Mouse (Mus musculus) adrenal gland, postnatal 14 days (tissue): Measurements from ENCODE around the gene 2010300C02Rik. TPM values are rescaled to one million over a fixed set of nuclear protein-coding genes. Genes with fewer than 3 reads are reported as not detected.
"Not testable (repeated sequence)": the region's sequence is repeated elsewhere in the genome, so short reads cannot be mapped to it uniquely, and the experiment has no call there.

ENCODE experiments used
- DNase-seq: peaks from one replicate; pipeline ENCODE4 v3.0.0; 2021; ENCODE audit warnings: mixed read lengths
- total RNA-seq: library from RNA; stranded (reverse); gene quantifications from 2 replicates; pipeline ENCODE4 v1.2.3, GENCODE M21; 2021

2010300C02Rik gene
- total RNA-seq, 1 experiment from 2014 or later = 3.1 TPM

DNA sequence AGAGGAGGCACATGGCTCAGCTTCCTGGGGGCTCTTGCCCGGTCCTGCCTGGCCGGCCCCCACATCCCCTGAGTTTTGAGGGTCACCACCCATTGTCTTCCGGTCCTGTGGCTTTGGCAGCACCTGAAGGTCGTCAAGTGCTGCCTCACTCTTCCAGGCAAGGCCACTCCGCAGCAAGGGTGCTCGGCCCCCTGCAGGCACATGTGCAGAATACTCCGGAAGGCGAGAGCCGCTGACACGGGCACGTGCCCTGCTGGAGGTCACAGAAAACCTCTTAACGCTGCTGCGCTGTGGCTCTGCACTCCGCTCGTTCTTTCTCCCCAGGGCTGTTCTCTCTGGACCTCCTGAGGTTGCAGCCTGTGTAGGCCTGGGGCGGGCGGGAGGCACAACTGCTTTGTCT is 95.7 kb downstream of the 2010300C02Rik start:
- DNase-seq = peak; percentile 32

DNA sequence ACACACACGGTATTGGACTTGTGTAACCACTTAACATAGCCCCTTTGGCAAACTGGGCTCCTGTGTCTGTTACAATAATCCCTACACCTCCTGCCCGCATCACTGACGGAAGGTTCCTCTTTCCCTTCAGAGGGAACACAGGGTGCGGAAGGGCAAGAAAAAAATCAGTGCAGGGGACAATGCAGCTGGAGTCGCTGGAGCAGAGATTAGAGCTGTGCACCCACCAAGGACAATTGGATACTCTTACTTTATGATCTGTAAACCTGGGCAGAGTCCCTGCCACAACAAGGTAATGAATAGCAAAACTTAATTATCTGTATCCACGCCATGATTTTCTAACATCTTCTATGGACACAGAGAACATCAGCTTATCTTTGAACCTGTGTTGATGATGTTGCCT is 97.8 kb downstream of the 2010300C02Rik start:
- no peak for DNase-seq

- DNase-seq = no peak
Measured at GRCm38 (mm10) chr1:37619542-37619941, 100.3 kb downstream of the 2010300C02Rik start.

GRCm38 (mm10) chr1:37617047-37617446 is 102.8 kb downstream of the 2010300C02Rik start:
- DNase-seq = no peak

DNA sequence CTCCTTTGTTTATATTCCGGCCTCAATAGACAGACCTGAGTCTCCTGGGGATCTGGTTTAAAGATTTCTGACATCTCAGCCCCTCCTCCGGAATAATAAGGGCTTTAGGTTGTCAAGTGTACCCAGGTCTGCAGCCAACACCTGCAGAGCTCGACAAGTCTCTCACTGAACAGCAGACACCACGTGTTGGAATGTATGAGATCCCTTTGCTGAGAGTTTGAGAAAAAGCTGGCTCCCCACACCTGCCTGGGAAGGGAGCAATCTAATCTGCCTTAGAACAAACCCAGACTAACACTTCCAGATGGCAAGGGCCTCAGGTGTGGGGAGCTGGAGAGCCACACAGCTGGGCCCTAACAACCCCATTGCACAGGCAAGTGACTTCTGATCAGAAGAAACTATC is 103.3 kb downstream of the 2010300C02Rik start:
- DNase-seq = no peak

DNA sequence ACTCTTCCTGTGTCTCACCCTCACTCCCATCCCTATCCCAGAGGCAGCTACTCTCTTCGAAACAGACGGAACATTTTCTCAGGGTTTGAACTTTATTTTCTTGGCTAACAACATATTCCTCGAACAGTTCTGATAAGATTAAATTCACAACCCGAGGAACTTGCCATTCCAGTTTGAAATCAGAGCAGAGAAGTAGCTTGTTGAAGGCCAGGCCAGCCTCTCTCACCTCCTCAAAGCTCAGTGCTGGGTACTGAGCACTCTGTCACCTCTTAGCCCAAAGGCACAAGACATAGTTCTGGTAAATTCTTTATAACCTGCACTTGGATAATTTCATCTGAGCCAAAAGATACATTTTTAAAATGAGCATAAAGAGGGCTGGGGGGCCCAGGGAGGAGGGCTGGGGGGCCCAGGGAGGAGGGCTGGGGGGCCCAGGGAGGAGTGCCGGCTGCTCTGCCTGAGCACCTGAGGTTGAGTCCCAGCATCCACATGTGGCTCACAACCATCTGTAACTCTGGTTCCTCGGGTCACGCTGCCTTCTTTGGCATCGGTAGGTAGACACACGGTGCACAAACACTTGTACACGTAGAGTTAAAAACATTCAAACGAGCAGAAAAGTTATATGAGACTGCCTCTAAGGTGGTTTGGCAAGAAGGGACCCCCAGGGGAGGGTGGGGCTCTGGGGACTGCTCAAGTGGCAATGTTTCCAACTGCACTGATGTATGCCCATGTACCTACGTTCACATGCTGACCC is 104.4 kb downstream of the 2010300C02Rik start:
- DNase-seq = no peak

- DNase-seq = no peak
Measured at GRCm38 (mm10) chr1:37614836-37615235, 105.0 kb downstream of the 2010300C02Rik start.

DNA sequence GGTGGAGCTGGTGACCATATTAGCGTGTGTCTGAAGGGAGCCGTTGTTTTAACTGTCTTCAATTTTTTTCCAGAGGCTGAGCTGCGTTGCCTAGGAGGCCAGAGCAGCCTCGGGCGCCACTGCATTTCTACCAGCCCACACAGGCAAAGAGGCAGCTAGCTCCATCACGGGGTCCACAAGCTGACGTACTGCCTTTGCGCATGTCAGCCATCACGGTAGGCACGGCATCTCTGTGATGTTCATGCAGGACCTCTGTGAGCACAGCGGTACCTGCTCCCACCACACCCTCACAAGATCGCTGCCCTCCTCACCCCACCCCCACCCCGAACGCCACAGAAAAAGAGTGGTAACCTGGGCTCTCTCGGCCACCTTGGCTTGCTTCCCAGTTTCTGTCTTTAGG is 105.8 kb downstream of the 2010300C02Rik start:
- peak; percentile 20 for DNase-seq

DNA sequence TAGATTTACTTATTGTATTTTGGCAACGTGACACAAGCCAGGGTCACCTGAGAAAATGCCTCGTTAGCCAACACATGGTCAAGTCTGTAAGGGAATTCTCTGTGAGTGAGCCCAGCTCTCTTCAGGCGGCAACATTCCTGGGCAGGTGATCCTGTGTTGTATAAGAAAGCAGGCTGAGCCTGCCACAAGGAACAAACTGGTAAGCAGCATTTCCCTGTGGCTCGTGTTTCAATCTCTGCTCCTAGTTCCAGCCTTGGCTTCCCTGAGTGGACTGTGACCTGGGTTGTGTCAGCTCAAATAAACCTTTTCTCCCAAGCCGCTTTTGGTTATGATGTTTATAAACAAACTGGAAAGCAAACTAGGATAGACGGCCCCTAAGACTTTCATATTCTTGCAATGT is 108.9 kb downstream of the 2010300C02Rik start:
- no peak for DNase-seq

DNA sequence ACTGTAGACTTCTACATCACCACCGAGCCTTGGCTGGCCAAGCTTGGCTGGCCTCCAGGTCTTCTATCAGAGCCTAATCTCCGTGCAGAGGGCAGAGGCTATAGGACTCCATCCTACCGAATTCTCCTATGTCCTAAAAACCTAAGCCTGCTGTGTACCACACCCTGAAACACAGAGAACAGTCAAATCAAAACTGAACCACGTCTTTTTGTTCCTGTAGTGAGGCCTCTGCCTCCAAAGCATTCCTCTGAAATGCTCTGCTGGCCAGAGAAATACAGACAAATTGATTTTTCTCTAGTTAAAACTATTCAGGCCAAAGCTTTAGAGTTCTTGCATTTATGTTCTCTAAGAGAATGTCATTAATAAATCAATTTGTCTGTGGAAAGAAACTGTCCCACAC is 109.6 kb downstream of the 2010300C02Rik start:
- DNase-seq = no peak

GRCm38 (mm10) chr1:37605694-37606093 is 114.2 kb downstream of the 2010300C02Rik start:
- DNase-seq = not testable (repeated sequence)

GRCm38 (mm10) chr1:37603206-37603605 is 116.7 kb downstream of the 2010300C02Rik start:
- no peak for DNase-seq

DNA sequence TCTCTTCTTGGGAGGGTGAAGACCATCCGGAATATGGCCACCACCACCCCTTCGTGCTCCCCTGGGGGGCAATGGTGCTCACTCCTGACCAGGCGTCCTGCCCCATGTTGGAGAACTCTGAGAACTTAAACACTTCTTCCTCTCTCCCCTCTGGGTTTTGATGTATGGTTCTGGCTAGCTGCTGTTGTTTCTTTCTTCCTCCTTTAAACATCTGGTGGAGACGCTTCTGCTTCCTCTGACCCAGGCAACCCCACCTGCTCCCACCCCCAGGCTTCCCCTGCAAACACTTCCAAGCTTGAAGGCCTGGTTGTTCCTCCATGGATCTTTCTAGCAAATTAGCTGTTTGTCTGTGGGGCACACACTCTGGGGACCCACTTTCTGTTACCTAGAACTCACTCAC is 117.6 kb downstream of the 2010300C02Rik start:
- DNase-seq = no peak

DNA sequence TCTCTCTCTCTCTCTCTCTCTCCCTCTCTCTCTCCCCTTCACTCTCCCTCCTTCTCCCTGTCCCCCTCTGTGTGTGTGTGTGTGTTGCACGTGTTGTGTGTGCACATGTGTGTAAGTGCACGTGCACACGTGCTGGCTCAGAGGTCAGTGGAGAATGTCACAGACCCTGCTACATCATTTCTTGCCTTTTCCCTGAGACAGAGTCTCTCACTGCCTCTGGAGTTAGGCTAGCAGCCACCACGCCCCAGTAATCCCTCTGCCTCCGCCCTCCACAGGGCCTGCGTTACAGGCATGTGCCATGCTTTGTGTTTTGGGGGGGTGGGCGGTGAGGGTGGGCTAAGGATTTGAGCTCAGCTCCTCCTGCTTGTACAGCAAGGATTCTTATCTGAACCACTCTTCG is 118.4 kb downstream of the 2010300C02Rik start:
- no peak for DNase-seq

GRCm38 (mm10) chr1:37600640-37601175 is 119.2 kb downstream of the 2010300C02Rik start:
- no peak for DNase-seq

DNA sequence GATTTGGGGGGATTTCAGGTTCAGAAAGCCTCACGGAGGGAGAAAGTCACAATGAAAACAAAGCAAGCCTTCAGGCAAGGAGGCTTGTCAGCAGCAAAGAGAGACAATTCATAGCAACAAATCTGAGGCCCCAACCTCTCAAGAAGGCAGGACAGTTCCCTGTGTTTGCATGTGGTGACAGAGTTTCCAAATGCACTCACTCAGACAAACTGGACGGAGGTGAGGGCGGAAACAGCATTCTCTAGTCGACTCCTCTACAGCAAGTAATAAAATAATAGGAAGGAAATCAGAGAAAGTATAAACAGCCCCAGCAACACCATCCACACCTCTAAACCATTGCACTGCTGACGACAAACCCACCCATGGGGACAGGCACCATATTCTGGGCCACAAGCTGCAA is 120.9 kb downstream of the 2010300C02Rik start:
- no peak for DNase-seq

GRCm38 (mm10) chr1:37594812-37595211 is 125.1 kb downstream of the 2010300C02Rik start:
- not testable (repeated sequence) for DNase-seq

DNA sequence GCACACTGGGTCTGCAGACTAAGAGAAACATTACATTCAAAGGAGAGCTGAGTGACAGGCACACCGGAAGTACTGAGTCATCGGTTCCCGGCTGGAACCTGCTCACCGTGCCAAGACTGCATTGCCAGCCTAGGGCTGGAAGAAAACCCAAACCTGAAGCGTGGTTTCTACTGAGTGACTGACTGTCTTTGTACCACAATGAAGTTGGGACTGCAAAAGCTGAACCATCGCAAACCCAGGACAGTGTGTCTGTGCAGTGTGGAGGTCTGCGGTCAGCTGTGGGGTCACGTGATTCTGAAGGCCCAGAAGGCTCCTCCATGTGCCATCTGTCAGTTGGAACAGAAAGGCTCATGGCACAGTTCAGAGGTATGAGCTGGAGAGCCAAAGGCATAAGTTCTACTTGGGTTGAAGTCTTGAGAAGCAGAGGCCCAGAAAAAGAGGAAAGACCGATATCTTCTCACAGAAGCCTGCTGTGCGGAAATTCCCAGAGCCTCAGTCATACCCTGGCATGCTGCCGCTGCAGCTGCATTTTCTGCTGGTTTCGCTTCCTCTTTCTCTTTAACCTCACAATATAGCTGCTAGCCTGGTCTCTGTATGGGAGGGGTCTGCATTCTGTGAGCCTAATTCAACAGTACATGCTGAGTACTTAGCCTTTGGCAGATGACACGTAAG is 133.9 kb downstream of the 2010300C02Rik start:
- DNase-seq = peak; percentile 71

DNA sequence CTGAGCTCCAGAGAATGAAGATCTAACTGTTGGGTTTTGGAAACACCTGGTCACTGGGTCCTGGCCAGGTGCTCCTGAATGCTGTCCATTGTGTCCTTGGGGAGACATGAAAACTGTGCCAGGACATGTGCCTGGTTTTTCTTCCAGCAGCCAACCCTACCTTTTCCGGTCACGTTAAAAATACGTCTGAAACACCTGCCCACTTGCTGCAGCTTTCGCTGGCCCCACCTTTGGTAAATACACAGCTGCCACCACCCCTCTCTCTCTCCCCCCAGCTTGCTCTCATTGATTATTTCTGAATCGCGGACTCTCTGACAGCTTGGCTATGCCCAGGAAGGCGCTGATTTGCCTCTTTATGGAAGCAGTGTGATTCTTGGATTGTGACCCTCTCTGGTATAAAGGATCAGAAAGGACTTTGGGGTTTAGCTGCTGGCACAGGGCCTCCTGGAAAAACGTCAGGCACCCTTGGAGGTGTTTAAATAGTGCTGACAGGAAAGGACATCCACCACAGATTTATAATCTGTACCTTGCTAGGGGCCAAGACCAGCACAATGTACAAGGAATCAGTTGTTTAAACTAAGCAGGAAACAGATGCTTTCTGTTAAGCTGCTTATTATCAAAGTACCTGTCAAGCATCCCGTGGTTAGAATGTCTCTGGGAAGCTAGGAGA is 136.0 kb downstream of the 2010300C02Rik start:
- DNase-seq = no peak

DNA sequence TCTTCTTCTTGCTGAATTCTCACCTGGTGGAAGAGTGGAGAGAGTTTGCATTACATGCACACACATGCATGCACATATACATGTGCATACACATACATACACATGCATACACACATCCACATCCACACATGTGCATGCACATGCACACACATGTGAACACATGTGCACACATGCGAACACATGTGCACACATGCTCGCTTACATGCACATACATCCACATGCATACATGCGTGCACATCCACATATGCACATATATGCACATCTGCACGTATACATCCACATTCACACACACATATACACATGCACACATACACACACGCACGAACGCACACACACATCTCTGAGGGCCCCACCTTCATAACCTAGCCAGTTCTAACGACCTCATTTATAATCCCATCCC is 136.7 kb downstream of the 2010300C02Rik start:
- DNase-seq = no peak

- no peak for DNase-seq
Measured at GRCm38 (mm10) chr1:37579686-37580085, 140.2 kb downstream of the 2010300C02Rik start.

DNA sequence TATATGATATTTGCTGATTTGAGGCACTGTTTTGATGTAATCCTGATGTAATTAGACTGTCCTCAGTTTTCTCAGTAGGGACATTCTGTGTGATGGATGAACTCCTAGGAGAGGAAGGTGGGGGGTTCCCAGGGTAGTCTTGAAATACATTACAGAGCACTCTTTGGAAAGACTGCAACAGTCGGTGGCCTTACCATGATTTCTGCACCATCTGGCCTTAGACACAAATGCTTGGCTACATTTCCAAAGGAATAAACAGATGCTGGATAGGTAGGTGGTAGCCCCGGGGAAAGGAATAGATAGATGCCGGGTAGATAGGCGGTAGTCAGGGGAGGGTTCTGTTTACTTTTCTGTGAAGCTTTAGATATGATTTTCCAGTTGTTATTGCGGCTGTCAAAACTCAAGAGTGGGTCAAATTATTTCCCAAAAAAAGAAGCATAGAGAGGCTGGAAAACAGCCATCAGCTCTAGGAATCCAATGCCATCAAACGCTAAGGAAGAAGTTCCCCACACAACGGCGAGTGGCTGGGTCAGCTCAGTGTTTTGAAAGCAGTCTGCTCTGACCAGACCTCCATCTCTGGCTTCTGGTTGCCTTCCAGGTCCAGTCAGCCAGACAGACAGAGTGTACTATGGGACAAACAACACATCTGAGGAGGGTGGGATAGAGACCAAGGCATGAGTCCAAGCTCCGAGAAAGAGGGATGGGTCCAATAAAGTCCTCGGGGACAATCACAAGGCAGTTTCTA is 147.2 kb downstream of the 2010300C02Rik start:
- no peak for DNase-seq
